Mouse (Mus musculus) forebrain, embryonic 16.5 days (tissue): Measurements from ENCODE around the gene Galnt12. TPM values are rescaled to one million over a fixed set of nuclear protein-coding genes. Genes with fewer than 3 reads are reported as not detected.

Experiments used
- ATAC-seq: fragments of 200-750 bp; cut with Nextera tagmentation; 2 replicates; pipeline ENCODE4 v1.8.0; 2017; ENCODE audit warnings: mild to moderate bottlenecking, moderate library complexity
- H3K27ac ChIP-seq: fragments of 300-500 bp; sonication (generic); 2 replicates; pipeline ENCODE4 v1.5.1; 2014; ENCODE audit warnings: low read length, control low read depth
- H3K27me3 ChIP-seq: fragments of 300-500 bp; sonication (generic); replicated peaks from 2 replicates; pipeline ENCODE4 v1.6.1; 2014; ENCODE audit warnings: low read length; ENCODE audit not compliant: control insufficient read depth, insufficient read depth
- H3K36me3 ChIP-seq: fragments of 300-500 bp; sonication (generic); 2 replicates; pipeline ENCODE4 v1.6.1; 2014; ENCODE audit not compliant: control insufficient read depth, insufficient read depth
- H3K4me1 ChIP-seq: fragments of 300-500 bp; sonication (generic); replicated peaks from 2 replicates; pipeline ENCODE4 v1.6.1; 2014; ENCODE audit warnings: low read length; ENCODE audit not compliant: control insufficient read depth, insufficient read depth
- H3K4me2 ChIP-seq: fragments of 300-500 bp; sonication (generic); 2 replicates; pipeline ENCODE4 v1.6.1; 2014; ENCODE audit warnings: mild to moderate bottlenecking, low read length, control low read depth
- H3K4me3 ChIP-seq: fragments of 300-500 bp; sonication (generic); replicated peaks from 2 replicates; pipeline ENCODE4 v1.5.1; 2014; ENCODE audit warnings: mild to moderate bottlenecking, low read length, control low read depth
- H3K9ac ChIP-seq: fragments of 300-500 bp; sonication (generic); replicated peaks from 2 replicates; pipeline ENCODE4 v1.6.1; 2014; ENCODE audit warnings: low read depth, low read length, control low read depth
- H3K9me3 ChIP-seq: fragments of 300-500 bp; sonication (generic); 2 replicates; pipeline ENCODE4 v1.6.1; 2016; ENCODE audit warnings: low read length; ENCODE audit not compliant: control insufficient read depth
- WGBS: fragments of 180-500 bp; shearing (Covaris S2); extraction: QIAGEN DNeasy Blood & Tissue Kit; methylation state at CpG from one replicate; pipeline ENCODE4 v1.1.7; 2014; 5-methylcytosine and 5-hydroxymethylcytosine counted together
- polyA plus RNA-seq: library from polyadenylated mRNA; unstranded; fragments of >200 nt; fragmentation: Nextera tagmentation; extraction: Ambion mirVana; gene quantifications from 2 replicates; pipeline ENCODE4 v1.2.1, GENCODE M21; 2015

The Galnt12 gene
- polyA plus RNA-seq, 1 experiment from 2014 or later: 0.85 TPM

GRCm38 (mm10) chr4:47141444-47142154, 49.9 kb downstream of the Galnt12 start:
- Histone ChIP-seq H3K4me3 (no peak overlapping the region), H3K36me3 (no peaks in the 10 kb centered on the region), H3K27me3 (no peaks in the 10 kb centered on the region), H3K9ac (no peak overlapping the region), H3K4me1 (no peaks in the 10 kb centered on the region), H3K27ac (no peak overlapping the region), H3K9me3 (no peaks in the 10 kb centered on the region), H3K4me2 (no peak overlapping the region)
- ATAC-seq: peak; percentile 28; the same call in 1 of the 2 replicates
- 63% methylated on average over 10 of the region's 10 CpGs for WGBS

DNA sequence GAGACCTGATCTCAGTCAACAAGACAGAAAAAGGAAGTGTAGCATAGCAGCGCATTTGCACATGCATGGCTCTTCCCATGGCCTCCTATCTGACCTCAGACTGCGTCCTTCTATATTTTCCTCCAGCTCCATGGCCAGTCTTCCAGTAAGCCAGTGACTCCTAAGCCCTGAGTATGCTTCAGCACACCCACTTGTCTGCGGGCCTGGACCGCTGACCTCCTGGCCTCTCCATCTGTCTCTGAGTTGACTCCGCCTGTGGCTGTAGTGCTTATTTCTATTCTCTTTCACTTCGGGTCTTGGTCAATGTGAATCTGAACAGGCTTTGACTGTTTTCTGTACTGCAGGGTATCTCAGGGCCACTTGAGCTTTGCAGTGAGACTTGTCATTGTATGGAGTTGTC, 52.1 kb downstream of the Galnt12 start:
- H3K36me3 ChIP-seq: no peaks in the 10 kb centered on the region
- no peak overlapping the region for H3K9ac ChIP-seq
- WGBS: 89% methylated on average over 6 of the region's 6 CpGs
- no peaks in the 10 kb centered on the region for H3K9me3 ChIP-seq
- no peaks in the 10 kb centered on the region for H3K4me1 ChIP-seq
- H3K4me2 ChIP-seq: no peak overlapping the region
- H3K4me3 ChIP-seq: no peak overlapping the region
- H3K27ac ChIP-seq: no peak overlapping the region
- H3K27me3 ChIP-seq: no peaks in the 10 kb centered on the region
- no peak for ATAC-seq

DNA sequence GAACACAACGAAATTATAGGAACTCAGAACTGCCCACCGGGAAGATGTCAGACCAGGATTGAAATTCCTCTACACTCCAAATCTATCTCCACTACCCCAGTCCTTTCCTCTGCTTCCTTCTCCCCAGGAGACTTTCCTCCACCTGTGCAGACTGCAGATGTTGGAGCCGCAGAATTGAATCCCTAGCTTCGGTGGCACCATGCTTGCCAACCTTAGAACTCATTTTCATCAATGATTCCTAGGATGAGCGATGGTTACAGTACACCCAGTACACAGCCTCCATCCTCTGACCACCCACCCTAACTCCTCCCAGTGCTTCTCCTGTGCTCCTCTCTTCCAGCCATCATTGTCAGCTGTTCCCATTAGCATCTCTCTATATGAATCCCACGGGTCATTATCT, 53.6 kb downstream of the Galnt12 start:
- WGBS: 90% methylated on average over 6 of the region's 6 CpGs
- H3K4me1 ChIP-seq: no peaks in the 10 kb centered on the region
- H3K9ac ChIP-seq: no peak overlapping the region
- no peak overlapping the region for H3K4me2 ChIP-seq
- ATAC-seq: no peak
- no peaks in the 10 kb centered on the region for H3K27me3 ChIP-seq
- H3K4me3 ChIP-seq: no peak overlapping the region
- H3K27ac ChIP-seq: no peak overlapping the region
- no peaks in the 10 kb centered on the region for H3K9me3 ChIP-seq
- no peaks in the 10 kb centered on the region for H3K36me3 ChIP-seq

DNA sequence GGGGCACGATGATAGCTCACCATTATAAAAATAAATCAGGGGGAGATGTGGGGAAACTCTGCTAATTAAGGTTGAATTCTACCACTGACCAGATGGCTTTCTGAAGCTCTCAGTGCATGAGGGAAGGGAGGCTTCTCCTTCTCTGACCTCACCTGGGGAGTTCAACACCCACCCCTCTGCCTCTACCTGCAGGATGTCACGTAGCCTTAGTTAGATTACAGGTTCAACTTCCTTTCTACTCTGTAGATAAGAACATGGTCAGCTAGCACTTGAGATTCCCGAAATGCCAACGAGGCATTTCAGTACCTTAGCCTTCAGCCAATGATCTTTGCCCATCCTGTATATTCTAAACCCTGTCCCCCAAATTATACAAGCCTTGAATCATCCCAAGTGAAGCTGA, 54.9 kb downstream of the Galnt12 start:
- H3K27ac ChIP-seq: no peak overlapping the region
- H3K9ac ChIP-seq: no peak overlapping the region
- ATAC-seq: no peak
- no peak overlapping the region for H3K4me2 ChIP-seq
- no peaks in the 10 kb centered on the region for H3K4me1 ChIP-seq
- no peaks in the 10 kb centered on the region for H3K9me3 ChIP-seq
- no peak overlapping the region for H3K4me3 ChIP-seq
- no peaks in the 10 kb centered on the region for H3K36me3 ChIP-seq
- no peaks in the 10 kb centered on the region for H3K27me3 ChIP-seq
- 89% methylated on average over 4 of the region's 4 CpGs for WGBS

GRCm38 (mm10) chr4:47149963-47150362, 58.3 kb downstream of the Galnt12 start:
- no peak overlapping the region for H3K9ac ChIP-seq
- H3K4me3 ChIP-seq: no peak overlapping the region
- H3K9me3 ChIP-seq: no peaks in the 10 kb centered on the region
- no peak overlapping the region for H3K4me2 ChIP-seq
- no peaks in the 10 kb centered on the region for H3K36me3 ChIP-seq
- no peaks in the 10 kb centered on the region for H3K27me3 ChIP-seq
- no peak overlapping the region for H3K27ac ChIP-seq
- WGBS: 13% methylated on average over 3 of the region's 3 CpGs
- H3K4me1 ChIP-seq: no peaks in the 10 kb centered on the region
- ATAC-seq: no peak

DNA sequence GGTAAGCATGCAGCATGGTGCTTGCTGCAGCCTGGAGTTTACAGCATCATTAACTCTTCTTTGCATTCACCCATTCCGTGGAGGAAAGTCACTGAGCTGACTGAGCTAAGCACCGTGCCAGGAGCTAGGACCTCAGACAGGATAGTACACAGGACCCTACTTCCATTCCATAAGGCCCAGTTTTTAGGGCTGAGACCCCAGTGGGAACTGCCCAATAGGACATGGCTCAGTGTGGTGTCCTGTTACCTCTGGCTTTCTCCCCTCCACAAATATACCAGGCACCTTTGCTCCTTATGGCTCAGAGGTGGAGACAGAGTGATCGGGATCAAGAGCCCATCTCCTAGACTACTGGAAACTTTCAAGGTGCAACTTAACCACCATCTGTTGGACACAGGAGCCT, 59.1 kb downstream of the Galnt12 start:
- Histone ChIP-seq H3K9ac (no peak overlapping the region), H3K9me3 (no peaks in the 10 kb centered on the region), H3K27ac (no peak overlapping the region), H3K36me3 (no peaks in the 10 kb centered on the region), H3K4me3 (no peak overlapping the region), H3K27me3 (no peaks in the 10 kb centered on the region), H3K4me2 (no peak overlapping the region), H3K4me1 (no peaks in the 10 kb centered on the region)
- ATAC-seq: no peak
- WGBS: 90% methylated on average over 3 of the region's 3 CpGs

- H3K9ac ChIP-seq: no peak overlapping the region
- no peaks in the 10 kb centered on the region for H3K27me3 ChIP-seq
- no peaks in the 10 kb centered on the region for H3K36me3 ChIP-seq
- H3K4me1 ChIP-seq: no peaks in the 10 kb centered on the region
- H3K9me3 ChIP-seq: no peaks in the 10 kb centered on the region
- no peak overlapping the region for H3K4me3 ChIP-seq
- no peak overlapping the region for H3K27ac ChIP-seq
- no peak overlapping the region for H3K4me2 ChIP-seq
- 50% methylated on average over 8 of the region's 8 CpGs for WGBS
- no peak for ATAC-seq
Measured at GRCm38 (mm10) chr4:47151553-47152183, 60.0 kb downstream of the Galnt12 start.

DNA sequence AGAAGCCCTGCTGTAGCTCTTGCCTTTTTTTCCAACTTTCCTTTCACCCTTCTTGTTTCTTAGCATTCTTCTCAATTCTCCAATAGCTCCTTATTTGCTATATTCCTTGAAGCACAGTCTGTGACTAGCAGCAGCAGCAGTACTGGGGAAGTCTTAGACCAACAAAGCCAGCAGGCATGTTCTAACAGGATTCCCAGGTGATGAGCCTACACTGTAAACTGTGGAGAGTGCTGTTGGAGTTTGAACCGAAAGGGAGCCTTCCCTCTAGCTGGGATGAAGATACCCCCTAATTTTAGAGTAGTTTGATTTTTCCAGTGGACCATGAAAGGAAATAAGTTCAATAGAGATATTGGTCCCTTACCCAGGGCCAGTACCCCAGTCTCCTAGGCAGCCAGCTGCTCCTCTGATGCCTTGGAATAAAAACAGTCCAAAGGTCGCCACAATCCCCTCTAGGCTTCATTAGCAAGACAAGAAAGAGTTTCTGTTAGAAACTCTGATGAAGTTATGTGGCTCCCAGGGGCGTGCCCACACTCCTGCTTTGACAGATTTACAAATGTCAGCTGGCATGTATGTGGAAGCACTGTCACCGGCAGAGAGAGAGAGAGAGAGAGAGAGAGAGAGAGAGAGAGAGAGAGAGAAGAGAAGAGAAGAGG, 69.5 kb downstream of the Galnt12 start:
- no peak overlapping the region for H3K4me2 ChIP-seq
- H3K4me3 ChIP-seq: no peak overlapping the region
- no peaks in the 10 kb centered on the region for H3K36me3 ChIP-seq
- no peaks in the 10 kb centered on the region for H3K27me3 ChIP-seq
- WGBS: 6% methylated on average over 4 of the region's 4 CpGs
- H3K27ac ChIP-seq: no peak overlapping the region
- H3K4me1 ChIP-seq: peaks cover 4% of the 10 kb centered on the region; the same call in 1 of the 2 replicates
- no peak overlapping the region for H3K9ac ChIP-seq
- H3K9me3 ChIP-seq: no peaks in the 10 kb centered on the region
- no peak for ATAC-seq

DNA sequence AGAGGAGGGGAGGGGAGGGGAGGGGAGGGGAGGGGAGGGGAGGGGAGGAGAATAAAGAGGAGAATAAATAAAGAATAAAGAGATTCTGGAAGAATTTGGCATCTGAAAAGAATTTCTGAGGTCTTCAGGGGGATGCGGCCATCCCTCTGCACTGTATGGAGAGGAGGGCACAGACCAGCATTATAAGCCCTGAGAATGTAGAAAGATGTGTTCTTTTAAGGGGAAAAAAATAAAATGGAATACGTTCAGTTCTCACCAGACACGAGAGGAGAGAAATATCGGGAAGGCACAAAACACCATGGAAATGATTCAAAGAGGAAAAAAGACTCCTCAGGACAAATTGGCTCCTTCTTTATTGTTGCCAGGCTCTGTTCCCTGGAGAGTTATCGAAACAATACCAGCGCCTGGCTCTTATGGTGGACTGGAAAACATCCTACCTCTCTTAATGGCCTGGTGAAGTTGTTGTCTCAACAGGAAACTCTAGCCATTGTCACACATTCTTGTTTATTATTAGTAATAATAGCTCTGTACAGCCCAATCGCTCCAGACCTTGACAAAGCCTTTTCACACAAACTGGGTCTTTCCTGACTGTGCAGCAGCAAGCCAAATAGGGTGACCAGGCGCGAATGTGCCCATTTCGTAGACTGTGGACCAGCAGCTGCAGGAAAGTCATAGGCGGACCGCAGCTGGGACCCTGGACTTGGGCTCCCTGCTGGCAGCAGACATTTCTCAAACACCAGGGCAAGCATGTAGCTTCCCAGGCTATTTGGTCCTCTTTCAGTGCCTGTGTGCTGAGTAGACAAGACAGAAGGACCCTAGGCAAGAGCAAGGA, 70.3 kb downstream of the Galnt12 start:
- no peak for ATAC-seq
- WGBS: 46% methylated on average over 12 of the region's 12 CpGs

More for the DNA sequence above, 70.3 kb downstream of the Galnt12 start:
- H3K27me3 ChIP-seq: no peaks in the 10 kb centered on the region
- no peak overlapping the region for H3K4me2 ChIP-seq
- no peak overlapping the region for H3K9ac ChIP-seq
- H3K4me1 ChIP-seq: peaks cover 4% of the 10 kb centered on the region; the same call in 1 of the 2 replicates
- no peaks in the 10 kb centered on the region for H3K9me3 ChIP-seq
- no peak overlapping the region for H3K27ac ChIP-seq
- no peak overlapping the region for H3K4me3 ChIP-seq
- no peaks in the 10 kb centered on the region for H3K36me3 ChIP-seq
